11 mouse cellular contexts compared by ENCODE assay signal in the genomic region with DNA sequence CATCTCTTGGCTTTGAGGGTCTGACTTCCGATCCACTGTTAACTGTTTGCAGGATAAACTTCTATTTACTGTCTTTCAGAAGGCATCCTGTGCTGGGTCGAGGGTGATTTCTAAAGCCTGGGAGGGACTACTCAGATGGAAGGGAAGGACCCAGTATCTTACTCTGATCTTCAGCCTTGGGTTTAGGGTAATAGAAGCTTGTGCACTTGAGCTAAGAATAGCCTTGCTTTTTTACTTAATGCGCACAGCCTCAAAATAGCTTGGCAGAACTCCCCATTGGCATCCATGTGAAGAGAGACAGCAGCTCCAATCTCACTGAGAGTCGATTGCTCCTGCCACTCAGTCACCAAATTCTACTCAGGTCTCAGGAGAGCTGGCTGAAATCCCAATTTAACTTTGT. TPM values are rescaled to one million over a fixed set of nuclear protein-coding genes. Genes with fewer than 3 reads are reported as not detected.
DNase-seq lines count a peak whose midpoint lies in the region; ATAC-seq and TF ChIP-seq lines count a peak whose summit lies in the region.
"Had no signal": no experiment of that assay in that cellular context is flagged by ENCODE, and none has a peak within 500 bp of the region (broad histone marks: within the 10 kb centered on the region; RNA-seq: fewer than 3 reads in every experiment).

No protein-coding gene starts in this region.

- no peak overlapping the region for H3K27ac ChIP-seq in lung, embryonic 14.5 days (ENCODE audit: low read depth)
- H3K27ac ChIP-seq in intestine, embryonic 16.5 days (ENCODE audit: low read length): no peak overlapping the region
- H3K27ac ChIP-seq: hindbrain, embryonic 12.5 days; liver, embryonic 14.5 days; neural tube, embryonic 12.5 days had no signal

- H3K4me1 ChIP-seq in lung, embryonic 14.5 days (ENCODE audit: insufficient read depth): no peaks in the 10 kb centered on the region
- peaks cover 7% of the 10 kb centered on the region; the same call in 1 of the 2 replicates for H3K4me1 ChIP-seq in intestine, embryonic 16.5 days (ENCODE audit: control insufficient read depth, insufficient read depth, low read length)
- H3K4me1 ChIP-seq: hindbrain, embryonic 12.5 days; neural tube, embryonic 12.5 days had no signal

- no peaks in the 10 kb centered on the region for H3K27me3 ChIP-seq in lung, embryonic 14.5 days (ENCODE audit: insufficient read depth, low read length)
- H3K27me3 ChIP-seq in intestine, embryonic 16.5 days (replicated peaks; ENCODE audit: control insufficient read depth, insufficient read depth, low read length): no peaks in the 10 kb centered on the region
- H3K27me3 ChIP-seq: hindbrain, embryonic 12.5 days; neural tube, embryonic 12.5 days had no signal

- ATAC-seq in lung, embryonic 14.5 days (ENCODE audit: insufficient read depth): no peak
- ATAC-seq in intestine, embryonic 16.5 days: no peak

- no peaks in the 10 kb centered on the region for H3K9me3 ChIP-seq in lung, embryonic 14.5 days (ENCODE audit: low read depth, low read length)
- no peaks in the 10 kb centered on the region for H3K9me3 ChIP-seq in intestine, embryonic 16.5 days (ENCODE audit: control insufficient read depth, low read length)
- H3K9me3 ChIP-seq: hindbrain, embryonic 12.5 days; neural tube, embryonic 12.5 days had no signal

- no peak overlapping the region for H3K4me3 ChIP-seq in lung, embryonic 14.5 days (ENCODE audit: low read depth, low read length)
- no peak overlapping the region for H3K4me3 ChIP-seq in intestine, embryonic 16.5 days (ENCODE audit: low read length)
- H3K4me3 ChIP-seq: hindbrain, embryonic 12.5 days; neural tube, embryonic 12.5 days had no signal

- peak; percentile 18 for DNase-seq in adrenal gland, postnatal 10 days
- DNase-seq in adrenal gland, adult 18-20 months (ENCODE audit: low spot score in 2 of 2): no peak
- DNase-seq in lung, embryonic 14.5 days: peak; percentile 53
- DNase-seq in lung, adult 18-20 months: no peak
- DNase-seq in gastrocnemius, postnatal 10 days: peak; percentile 39
- DNase-seq in heart, postnatal 36 days: peak; percentile 26 to 32
- DNase-seq in embryo, embryonic 10.5 days (ENCODE audit: low spot score): no peak

- intact Hi-C loops in heart, postnatal 36 days (cut with DNase I): loop anchor here (2.0 to 5.0 kb wide), 2 partner anchors 18 to 124 kb away; a partner anchor contains a TSS

- no peak overlapping the region for H3K9ac ChIP-seq in lung, embryonic 14.5 days
- H3K9ac ChIP-seq in intestine, embryonic 16.5 days (ENCODE audit: low read depth, low read length): no peak overlapping the region
- H3K9ac ChIP-seq: hindbrain, embryonic 12.5 days; liver, embryonic 14.5 days; neural tube, embryonic 12.5 days had no signal

- no peak for TF ChIP-seq CTCF in lung, embryonic 14.5 days (IDR thresholded peaks at IDR 0.05; ENCODE audit: low read depth)

- H3K36me3 ChIP-seq in lung, embryonic 14.5 days (ENCODE audit: insufficient read depth): no peaks in the 10 kb centered on the region
- no peaks in the 10 kb centered on the region for H3K36me3 ChIP-seq in intestine, embryonic 16.5 days (ENCODE audit: control insufficient read depth, insufficient read depth, low read length)
- H3K36me3 ChIP-seq: hindbrain, embryonic 12.5 days; neural tube, embryonic 12.5 days had no signal

- 38% methylated on average over 4 of the region's 4 CpGs for WGBS in lung, embryonic 14.5 days
- 49% methylated on average over 4 of the region's 4 CpGs for WGBS in intestine, embryonic 16.5 days

- no peak overlapping the region for H3K4me2 ChIP-seq in lung, embryonic 14.5 days
- no peak overlapping the region for H3K4me2 ChIP-seq in intestine, embryonic 16.5 days (ENCODE audit: low read depth, low read length)
- H3K4me2 ChIP-seq: hindbrain, embryonic 12.5 days; neural tube, embryonic 12.5 days had no signal

RNA-seq across cellular contexts. Expression of a gene that starts 17.9 kb away (rescaled TPM):
- total RNA-seq in adrenal gland, postnatal 10 days (2021): 10 to 100 TPM; 27.0 to 33.9 TPM
- total RNA-seq in adrenal gland, adult 18-20 months (2021): 10 to 100 TPM; 28.6 to 30.8 TPM
- 52.4 and 59.1 TPM in 2 replicates for polyA plus RNA-seq in lung, embryonic 14.5 days (2014; fragmentation: Nextera tagmentation; extraction: Ambion mirVana)
- total RNA-seq in gastrocnemius, postnatal 10 days (2021): 10 to 100 TPM; 30.2 to 38.0 TPM
- 10 to 100 TPM; 13.6 to 15.3 TPM for total RNA-seq in heart, postnatal 36 days (2021)
- 21.5 and 25.2 TPM in 2 replicates for polyA plus RNA-seq in intestine, embryonic 16.5 days (2015; fragmentation: Nextera tagmentation; extraction: Ambion mirVana)

Comparison
In these comparisons a context has a peak if more than half of its experiments do, and no peak if none do; other contexts are left out.
1. DNase-seq: peak in adrenal gland, postnatal 10 days (single experiment), lung, embryonic 14.5 days (single experiment), gastrocnemius, postnatal 10 days (single experiment) and heart, postnatal 36 days (2 of 2); none in adrenal gland, adult 18-20 months (0 of 2), lung, adult 18-20 months (0 of 2) and embryo, embryonic 10.5 days (single experiment).